Mouse (Mus musculus) liver, postnatal 0 days (tissue): ENCODE measurements around the gene Marcks. TPM values are rescaled to one million over a fixed set of nuclear protein-coding genes. Genes with fewer than 3 reads are reported as not detected.
A peak's percentile ranks its signal among the peaks of the same experiment; 100 is the strongest.

ENCODE experiments used
- ATAC-seq: fragments of 200-750 bp; cut with Nextera tagmentation; 2 replicates; pipeline ENCODE4 v1.8.0; 2017; ENCODE audit warnings: mild to moderate bottlenecking, moderate library complexity
- DNase-seq: peaks from one replicate; pipeline ENCODE4 v3.0.0-alpha.2; 2016
- H3K27ac ChIP-seq: fragments of 300-500 bp; sonication (generic); 2 replicates; pipeline ENCODE4 v1.5.1; 2014; ENCODE audit warnings: antibody characterized with exemption, moderate library complexity, mild to moderate bottlenecking, low read depth
- H3K27me3 ChIP-seq: fragments of 300-500 bp; sonication (generic); 2 replicates; pipeline ENCODE4 v1.6.1; 2014; ENCODE audit warnings: low read length, control low read depth, mixed read lengths; ENCODE audit not compliant: insufficient read depth
- H3K36me3 ChIP-seq: fragments of 300-500 bp; sonication (generic); replicated peaks from 2 replicates; pipeline ENCODE4 v1.6.1; 2014; ENCODE audit warnings: mild to moderate bottlenecking, control low read depth, low read length, moderate library complexity, mixed read lengths; ENCODE audit not compliant: insufficient read depth
- H3K4me1 ChIP-seq: fragments of 300-500 bp; sonication (generic); 2 replicates; pipeline ENCODE4 v1.6.1; 2014; ENCODE audit warnings: antibody characterized with exemption, mild to moderate bottlenecking, control low read depth; ENCODE audit not compliant: insufficient read depth
- H3K4me2 ChIP-seq: fragments of 300-500 bp; sonication (generic); 2 replicates; pipeline ENCODE4 v1.6.1; 2014; ENCODE audit warnings: low read depth, mild to moderate bottlenecking, low read length, moderate library complexity, mixed read lengths
- H3K4me3 ChIP-seq: fragments of 300-500 bp; sonication (generic); 2 replicates; pipeline ENCODE4 v1.5.1; 2014; ENCODE audit warnings: low read depth, low read length
- H3K9ac ChIP-seq: fragments of 300-500 bp; sonication (generic); replicated peaks from 2 replicates; pipeline ENCODE4 v1.6.1; 2014; ENCODE audit warnings: mild to moderate bottlenecking, moderate library complexity
- H3K9me3 ChIP-seq: fragments of 300-500 bp; sonication (generic); 2 replicates; pipeline ENCODE4 v1.6.1; 2016; ENCODE audit warnings: mild to moderate bottlenecking, control low read depth, low read length, mixed read lengths
- CTCF ChIP-seq: sonication (generic); IDR thresholded peaks from 2 replicates; pipeline ENCODE4 v1.5.1; 2016; ENCODE audit warnings: antibody characterized with exemption, low read depth
- EP300 ChIP-seq: IDR thresholded peaks from 2 replicates; pipeline ENCODE4 v1.6.1; 2016; ENCODE audit warnings: antibody characterized with exemption, low read depth, mild to moderate bottlenecking
- WGBS: fragments of 180-500 bp; shearing (Covaris S2); extraction: QIAGEN DNeasy Blood & Tissue Kit; methylation state at CpG from one replicate; pipeline ENCODE4 v1.1.7; 2014; ENCODE audit not compliant: insufficient replicate concordance; 5-methylcytosine and 5-hydroxymethylcytosine counted together
- polyA plus RNA-seq: library from polyadenylated mRNA; unstranded; fragments of >200 nt; fragmentation: Nextera tagmentation; extraction: Ambion mirVana; gene quantifications from 2 replicates; pipeline ENCODE4 v1.2.1, GENCODE M21; 2015

Gene Marcks
- polyA plus RNA-seq, 1 experiment from 2014 or later: 25.3 TPM

DNA sequence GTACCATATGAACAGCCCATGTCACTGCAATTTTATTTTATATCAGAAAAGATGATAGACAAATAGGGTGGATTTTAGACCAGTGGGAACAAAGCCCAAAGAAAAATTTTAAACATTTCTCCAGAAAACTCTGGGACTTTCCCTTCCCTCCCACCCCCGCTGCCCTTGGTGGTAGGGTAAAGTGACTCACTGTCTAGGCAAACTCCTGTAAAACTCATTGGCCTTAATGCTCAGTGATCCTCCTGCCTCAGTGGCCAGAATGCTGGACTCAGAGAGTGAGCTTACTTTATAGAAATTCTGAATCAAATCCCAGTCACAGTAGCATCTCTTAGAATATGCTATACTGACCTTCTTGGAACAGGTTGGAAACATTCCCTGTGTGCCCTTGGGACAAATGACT, 6.7 kb upstream of the Marcks start:
- no peaks in the 10 kb centered on the region for H3K27me3 ChIP-seq
- no peak overlapping the region for H3K27ac ChIP-seq
- H3K4me1 ChIP-seq: no peaks in the 10 kb centered on the region
- H3K9me3 ChIP-seq: no peaks in the 10 kb centered on the region
- H3K9ac ChIP-seq: no peak overlapping the region
- 87% methylated on average over 1 of the region's 1 CpGs for WGBS
- no peaks in the 10 kb centered on the region for H3K36me3 ChIP-seq
- no peak overlapping the region for H3K4me2 ChIP-seq
- no peak for TF ChIP-seq EP300
- no peak for TF ChIP-seq CTCF
- no peak for ATAC-seq
- no peak overlapping the region for H3K4me3 ChIP-seq
- DNase-seq: no peak

GRCm38 (mm10) chr10:37141621-37142020, 2.9 kb upstream of the Marcks start:
- TF ChIP-seq CTCF (no peak), EP300 (no peak)
- no peaks in the 10 kb centered on the region for H3K27me3 ChIP-seq
- H3K36me3 ChIP-seq: no peaks in the 10 kb centered on the region
- H3K4me3 ChIP-seq: peak overlapping the region; percentile 76
- H3K4me2 ChIP-seq: peak overlapping the region; percentile 90
- H3K27ac ChIP-seq: peak overlapping the region; percentile 92; the same call in 1 of the 2 replicates
- no peak overlapping the region for H3K9ac ChIP-seq
- no peaks in the 10 kb centered on the region for H3K4me1 ChIP-seq
- DNase-seq (no peak), ATAC-seq (no peak)
- 63% methylated on average over 4 of the region's 4 CpGs for WGBS
- no peaks in the 10 kb centered on the region for H3K9me3 ChIP-seq

- H3K36me3 ChIP-seq: no peaks in the 10 kb centered on the region
- no peaks in the 10 kb centered on the region for H3K27me3 ChIP-seq
- DNase-seq (peak; percentile 81), ATAC-seq (peak; percentile 49)
- peak overlapping the region; percentile 76 for H3K4me3 ChIP-seq
- H3K9me3 ChIP-seq: no peaks in the 10 kb centered on the region
- H3K27ac ChIP-seq: peak overlapping the region; percentile 92
- peak overlapping the region; percentile 58; the same call in 1 of the 2 replicates for H3K9ac ChIP-seq
- H3K4me2 ChIP-seq: peak overlapping the region; percentile 90
- H3K4me1 ChIP-seq: no peaks in the 10 kb centered on the region
- under 1% methylated on average over 38 of the region's 47 CpGs for WGBS
- no peak for TF ChIP-seq CTCF
- no peak for TF ChIP-seq EP300
Measured at GRCm38 (mm10) chr10:37140736-37141451, 2.2 kb upstream of the Marcks start.

DNA sequence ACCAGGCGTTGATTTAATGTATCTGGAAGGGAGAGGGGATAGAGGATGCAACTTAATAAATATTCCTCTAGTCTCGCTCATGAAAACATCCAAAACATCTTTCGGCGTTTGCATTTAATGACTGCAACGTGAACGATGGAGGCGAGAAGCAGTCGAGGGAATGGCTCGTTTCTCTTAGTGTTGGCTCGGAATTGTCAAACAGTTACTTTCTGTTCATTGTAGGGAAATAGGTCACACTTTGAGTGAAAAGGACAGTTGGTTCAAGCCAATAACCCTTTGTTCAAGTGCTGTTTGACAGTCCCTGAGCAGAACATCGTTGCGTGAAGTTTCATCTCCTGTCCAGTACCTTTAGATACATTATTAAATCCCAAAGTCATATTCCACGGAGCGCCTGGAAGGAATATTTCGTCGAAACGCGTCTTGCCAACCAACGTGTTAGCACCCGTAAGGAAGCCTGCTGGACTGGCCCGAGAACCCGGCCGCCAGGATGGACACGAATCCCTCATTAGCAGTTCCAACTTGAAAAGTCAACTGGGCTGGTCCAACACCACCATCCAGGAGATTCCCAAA, 1.5 kb upstream of the Marcks start:
- Histone ChIP-seq H3K4me3 (peak overlapping the region; percentile 76), H3K4me2 (peak overlapping the region; percentile 90), H3K27ac (peak overlapping the region; percentile 92), H3K27me3 (no peaks in the 10 kb centered on the region), H3K36me3 (no peaks in the 10 kb centered on the region), H3K4me1 (no peaks in the 10 kb centered on the region), H3K9ac (peak overlapping the region; percentile 58), H3K9me3 (no peaks in the 10 kb centered on the region)
- ATAC-seq (no peak), DNase-seq (peak; percentile 40)
- under 1% methylated on average over 24 of the region's 24 CpGs for WGBS
- TF ChIP-seq EP300 (no peak), CTCF (no peak)

DNA sequence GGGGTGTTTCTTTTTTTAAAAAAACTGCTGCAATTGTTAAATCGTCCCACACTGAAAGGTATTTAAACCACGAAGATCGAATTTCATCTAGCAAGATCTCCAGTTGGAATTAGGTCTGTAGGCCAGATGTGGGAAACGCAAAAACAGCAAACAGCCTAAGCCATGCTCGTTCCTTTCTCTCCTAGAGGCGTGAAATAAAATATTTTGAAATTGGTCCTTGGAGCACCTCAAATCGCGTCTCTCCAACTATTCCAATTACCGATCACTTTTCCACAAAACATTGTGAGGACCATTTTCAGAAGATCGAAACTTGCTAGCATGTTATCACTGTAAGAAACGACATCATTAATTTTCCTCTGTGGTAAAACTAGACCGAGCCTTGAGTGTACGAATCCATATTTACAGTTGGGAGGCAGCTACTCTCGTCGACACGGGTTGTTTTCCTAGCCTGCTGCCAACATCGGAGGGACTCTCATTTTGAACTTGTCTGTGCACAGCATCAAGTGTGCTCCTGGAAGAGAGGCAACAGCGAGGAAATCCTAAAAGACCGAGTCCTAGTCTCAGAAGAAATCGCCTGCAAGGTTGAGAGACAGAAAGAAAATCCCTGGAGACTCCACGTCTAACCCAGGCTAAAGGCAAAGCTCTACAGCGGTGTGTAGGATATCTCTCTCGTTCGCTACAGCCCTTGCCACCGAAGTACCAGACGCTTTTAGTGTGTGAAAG, 884 bp upstream of the Marcks start:
- peak overlapping the region; percentile 76 for H3K4me3 ChIP-seq
- peak overlapping the region; percentile 92 for H3K27ac ChIP-seq
- ATAC-seq: no peak
- WGBS: under 1% methylated on average over 26 of the region's 26 CpGs
- no peaks in the 10 kb centered on the region for H3K9me3 ChIP-seq
- no peak for TF ChIP-seq CTCF
- TF ChIP-seq EP300: no peak
- H3K4me1 ChIP-seq: no peaks in the 10 kb centered on the region
- no peaks in the 10 kb centered on the region for H3K27me3 ChIP-seq
- peak; percentile 18 for DNase-seq
- peak overlapping the region; percentile 90 for H3K4me2 ChIP-seq
- H3K36me3 ChIP-seq: no peaks in the 10 kb centered on the region
- H3K9ac ChIP-seq: peak overlapping the region; percentile 58

DNA sequence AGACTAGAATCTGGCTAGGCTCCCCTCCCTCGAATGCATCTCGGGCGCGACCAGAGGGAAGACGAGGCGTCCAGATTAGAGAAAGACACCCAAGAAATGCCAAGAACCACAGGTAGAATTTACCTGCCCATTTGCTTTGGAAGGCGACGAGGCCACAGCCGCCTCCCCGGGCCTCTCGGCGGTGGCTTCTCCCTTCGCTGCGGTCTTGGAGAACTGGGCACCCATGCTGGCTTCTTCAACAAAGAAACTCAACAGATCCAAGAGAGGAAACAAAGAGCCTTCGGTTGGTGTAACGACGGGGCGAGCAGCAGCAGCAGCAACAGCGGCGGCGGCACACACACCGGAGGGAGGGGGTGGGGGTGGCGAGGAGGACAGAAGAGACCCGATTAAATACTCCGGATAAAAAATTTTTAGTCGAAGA, 399 bp downstream of the Marcks start:
- Histone ChIP-seq H3K4me2 (peak overlapping the region; percentile 90), H3K36me3 (no peaks in the 10 kb centered on the region), H3K4me3 (peak overlapping the region; percentile 76), H3K4me1 (no peaks in the 10 kb centered on the region), H3K27me3 (no peaks in the 10 kb centered on the region), H3K9ac (peak overlapping the region; percentile 87), H3K9me3 (no peaks in the 10 kb centered on the region), H3K27ac (peak overlapping the region; percentile 92)
- WGBS: 1% methylated on average over 26 of the region's 26 CpGs
- DNase-seq: peak; percentile 30
- ATAC-seq: no peak
- TF ChIP-seq EP300 (no peak), CTCF (no peak)
